Mouse (Mus musculus) ovary, postnatal 36 days (tissue): ENCODE data around the gene Gm8369.
"Not testable (repeated sequence)": the region's sequence is repeated elsewhere in the genome, so short reads cannot be mapped to it uniquely, and the experiment has no call there.

Experiments
- DNase-seq: peaks from one replicate; pipeline ENCODE4 v3.0.0; 2022; ENCODE audit warnings: low spot score, mixed read lengths

Gm8369 gene

DNA sequence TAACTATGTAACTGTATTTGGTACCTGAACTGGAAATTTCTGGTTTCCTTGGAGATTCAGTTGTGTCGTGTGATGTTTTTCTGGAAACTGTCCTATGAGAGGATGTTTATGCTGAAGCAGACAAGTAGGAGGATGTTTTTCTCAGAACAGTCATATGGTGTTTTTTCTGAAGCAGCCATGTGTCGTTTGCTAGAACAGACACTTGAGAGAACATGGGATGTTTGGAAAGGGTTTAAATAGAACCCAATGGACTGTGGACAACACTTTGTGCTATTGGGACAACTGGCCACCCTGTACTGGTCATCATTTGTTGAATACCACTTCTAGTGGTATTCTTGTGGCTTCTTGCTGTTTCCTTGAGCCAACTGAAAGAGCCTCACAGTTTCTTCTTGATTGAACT is at the start of gene Gm8369:
Gene Gm8369, plus strand, starts transcription at position 193 of the 400 bp plus-strand sequence.
- DNase-seq = no peak

DNA sequence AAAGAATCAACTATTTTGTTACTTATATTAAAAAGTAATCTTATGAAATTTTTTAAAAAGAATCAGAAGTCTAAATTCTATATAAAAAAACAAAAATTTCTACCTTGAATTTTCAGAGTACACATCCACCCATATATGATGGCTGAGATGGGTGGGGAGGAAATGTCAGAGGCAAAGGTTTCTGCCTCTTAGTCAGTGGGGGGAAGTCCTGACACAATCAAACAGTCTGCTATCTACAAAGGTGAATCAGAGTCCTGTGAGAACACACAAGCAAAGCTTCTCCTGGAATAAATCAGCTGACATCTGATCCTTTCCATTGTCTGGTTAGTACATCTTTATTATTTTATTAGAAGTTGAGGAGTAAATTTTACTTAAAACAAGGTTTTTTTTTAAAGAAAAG is 42.4 kb upstream of the Gm8369 start, which contains the start of gene Ms4a4b:
Gene Ms4a4b, plus strand, starts transcription at position 216 of the 400 bp plus-strand sequence.
- DNase-seq = no peak

DNA sequence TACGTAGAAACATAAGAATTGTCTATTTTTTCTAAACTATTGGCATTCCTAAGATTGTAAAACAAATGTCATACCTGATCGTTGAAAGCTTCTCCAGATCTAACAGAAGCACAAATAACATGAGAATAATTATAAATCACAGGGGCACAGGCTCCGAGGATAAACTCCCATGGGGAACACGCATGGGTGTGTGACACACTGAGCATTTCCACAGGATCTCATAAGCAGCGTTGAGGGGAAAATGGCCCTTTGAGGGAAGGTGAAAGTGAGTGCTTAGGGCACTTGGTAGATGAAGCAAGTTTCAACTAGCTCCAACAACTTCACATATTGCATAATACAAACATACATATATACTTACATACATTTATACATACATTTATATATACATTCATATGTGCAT is 41.8 kb upstream of the Gm8369 start:
- DNase-seq = no peak

DNA sequence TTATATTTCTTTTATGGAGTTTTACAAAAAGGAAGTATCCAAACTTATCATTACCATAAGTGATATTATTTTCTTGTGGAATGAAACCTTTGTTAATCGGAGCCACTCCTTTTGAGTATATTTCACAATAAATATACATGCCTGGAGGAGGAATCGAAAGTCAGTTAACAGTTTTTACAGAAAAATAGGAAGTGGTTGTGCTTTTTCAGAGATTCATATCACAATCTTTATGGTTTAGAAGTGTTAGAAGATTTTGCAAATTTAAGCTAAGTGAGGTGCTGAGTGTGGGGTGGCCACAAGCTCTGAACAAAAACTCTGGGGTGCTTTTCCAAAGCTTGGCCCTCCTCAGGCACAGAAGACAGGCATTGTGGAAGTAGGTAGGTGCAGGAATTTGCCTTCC is 38.5 kb upstream of the Gm8369 start:
- DNase-seq = no peak

DNA sequence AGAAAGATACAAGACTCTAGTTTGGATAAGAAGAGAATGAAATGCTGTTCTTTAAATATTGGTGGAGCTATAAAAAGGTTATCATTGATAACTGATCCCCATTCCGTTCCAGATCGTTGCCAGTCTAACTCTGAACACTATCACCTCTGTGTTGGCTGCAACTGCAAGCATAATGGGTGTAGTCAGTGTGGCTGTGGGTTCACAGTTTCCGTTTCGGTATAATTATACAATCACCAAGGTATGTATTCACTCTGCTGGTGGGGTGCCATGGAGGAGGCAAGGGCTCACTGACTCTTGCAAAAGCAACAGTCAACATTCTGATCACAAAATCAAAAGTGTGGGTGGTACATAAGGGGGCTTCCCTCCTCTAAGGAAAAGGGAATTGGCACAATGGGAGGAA is 26.7 kb upstream of the Gm8369 start:
- not testable (repeated sequence) for DNase-seq

DNA sequence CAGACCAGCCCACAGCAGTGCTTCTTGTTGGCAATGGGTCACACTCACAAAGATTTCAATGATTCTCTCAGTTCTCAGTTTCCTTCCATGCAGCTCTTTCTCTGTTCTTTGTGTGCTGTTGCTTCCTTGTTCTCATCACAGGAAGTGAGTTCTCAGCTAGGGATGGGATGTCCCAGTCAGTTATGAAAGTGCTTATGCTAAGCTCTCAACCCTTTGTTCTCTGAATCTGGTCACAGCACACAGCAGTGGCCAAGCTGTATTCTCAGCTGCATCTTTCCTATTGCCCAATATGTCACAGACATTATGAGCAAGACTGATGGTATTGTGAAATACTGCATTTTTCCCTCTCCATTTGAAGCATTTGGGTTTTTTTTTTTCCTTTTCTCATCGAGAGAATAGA is 20.9 kb upstream of the Gm8369 start:
- DNase-seq = not testable (repeated sequence)

DNA sequence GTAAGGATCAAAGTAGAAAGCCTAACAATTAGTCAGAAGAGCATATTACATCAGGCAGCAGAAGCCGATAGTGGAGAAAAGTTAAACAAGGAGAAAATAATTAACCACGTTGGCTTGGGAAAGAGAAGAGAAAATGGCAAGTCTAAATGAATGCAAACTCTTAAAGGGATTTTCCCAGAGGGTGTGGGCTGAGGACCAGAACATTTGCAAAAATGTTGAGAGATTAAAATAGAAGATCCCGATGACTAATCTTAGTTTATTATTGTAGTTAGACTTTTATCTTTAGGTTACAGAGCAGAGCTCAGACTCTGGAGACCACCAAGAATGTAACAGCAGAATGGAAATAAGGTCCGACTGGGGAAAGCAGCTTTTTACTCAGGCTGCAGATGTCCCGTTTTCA is 19.3 kb upstream of the Gm8369 start:
- no peak for DNase-seq

DNA sequence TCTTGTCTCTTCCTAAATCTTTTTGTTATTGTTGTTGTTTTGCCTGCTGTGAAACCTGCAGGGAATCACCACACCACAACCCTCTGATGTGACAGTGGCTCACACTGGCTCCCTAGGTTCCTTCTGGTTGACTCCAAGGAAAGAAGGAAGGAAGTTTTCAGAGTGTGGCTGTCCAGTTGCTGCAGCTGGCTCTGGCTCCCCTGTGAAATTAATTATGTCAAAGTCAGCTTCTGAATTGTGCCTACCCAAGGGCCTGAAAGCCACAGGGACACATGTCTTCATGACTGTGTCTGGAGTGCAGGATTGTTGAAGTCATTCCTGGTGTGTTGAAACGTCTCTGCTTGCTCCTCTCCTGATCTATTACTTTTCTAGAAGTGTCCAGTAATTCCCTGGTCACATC is 17.4 kb upstream of the Gm8369 start:
- not testable (repeated sequence) for DNase-seq

DNA sequence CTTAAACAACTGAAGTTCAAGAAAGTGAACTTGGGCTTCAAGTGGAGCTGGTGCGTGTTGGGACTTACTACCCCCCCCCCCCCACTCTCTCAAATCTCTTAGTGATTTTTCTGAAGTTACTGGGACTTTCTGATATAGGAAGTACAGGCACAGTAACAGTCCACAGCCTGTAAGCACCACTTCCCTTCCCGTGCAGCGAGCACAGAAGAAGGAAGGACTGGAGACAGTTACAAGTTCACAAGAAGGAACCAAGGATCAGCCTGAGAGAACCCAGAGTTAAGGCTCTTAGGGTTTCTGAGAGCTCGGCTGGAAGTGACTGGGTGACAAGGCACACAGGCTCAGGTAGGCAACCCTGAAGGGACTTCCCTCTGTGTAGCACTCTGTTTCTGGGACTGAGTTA is 16.5 kb upstream of the Gm8369 start, which contains the start of gene Ms4a6c:
Gene Ms4a6c, plus strand, starts transcription at position 152 of the 400 bp plus-strand sequence.
- DNase-seq = not testable (repeated sequence)

DNA sequence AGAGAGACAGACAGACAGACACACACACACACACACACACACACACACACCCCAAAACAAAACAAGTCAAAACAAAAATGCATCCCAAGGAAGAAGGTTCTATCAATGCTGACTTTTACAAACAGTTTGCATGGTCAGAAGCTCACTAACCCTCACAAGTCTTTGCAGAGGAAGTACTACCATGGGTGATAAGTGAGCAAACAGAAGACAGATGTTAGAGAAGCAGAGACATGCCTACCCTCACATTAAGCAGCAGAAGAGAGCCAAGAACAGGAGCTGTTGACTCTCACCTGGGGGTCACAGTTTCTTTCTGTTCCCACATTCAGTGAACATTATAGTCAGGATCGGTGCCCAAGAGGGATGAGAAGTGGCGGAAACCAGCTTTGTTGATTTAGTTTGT is 6.0 kb upstream of the Gm8369 start:
- no peak for DNase-seq

DNA sequence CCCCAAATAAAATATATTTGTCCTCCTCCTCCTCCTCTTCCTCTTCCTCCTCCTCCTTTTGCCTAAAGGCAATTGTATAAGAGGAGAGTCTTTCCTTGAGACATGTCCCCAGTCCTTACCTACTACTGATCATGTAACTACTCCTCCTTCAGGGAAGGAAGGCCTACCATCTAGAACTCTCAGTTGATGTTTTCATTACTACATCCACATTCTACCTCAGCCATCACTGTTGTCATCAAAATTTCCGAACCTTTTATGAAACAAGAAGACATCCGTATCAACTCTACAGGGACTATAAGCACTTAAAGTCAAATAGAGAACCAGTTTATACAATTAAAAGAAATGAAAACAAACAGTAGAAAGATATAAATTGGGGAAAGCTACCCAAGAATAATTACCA is 3.1 kb upstream of the Gm8369 start:
- DNase-seq = no peak

DNA sequence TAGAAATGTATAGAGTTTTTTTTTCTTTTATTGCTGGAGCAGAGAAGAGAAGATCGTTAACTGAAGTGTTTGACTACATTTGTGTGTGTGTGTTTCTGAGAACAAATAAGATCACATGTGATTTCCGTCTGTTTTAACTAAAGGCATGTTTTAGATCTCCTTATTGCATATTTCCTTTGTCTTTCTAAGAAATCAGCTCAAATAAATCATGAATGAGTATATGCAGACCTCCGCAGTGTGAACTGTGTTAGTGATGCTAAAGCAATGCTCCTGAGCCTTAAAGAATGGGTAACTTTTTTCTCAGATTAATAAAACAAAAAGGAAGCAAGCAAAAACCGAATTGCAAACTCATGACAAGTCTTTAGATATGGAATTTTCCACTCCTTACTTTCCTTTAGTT is 1.8 kb upstream of the Gm8369 start:
- no peak for DNase-seq

DNA sequence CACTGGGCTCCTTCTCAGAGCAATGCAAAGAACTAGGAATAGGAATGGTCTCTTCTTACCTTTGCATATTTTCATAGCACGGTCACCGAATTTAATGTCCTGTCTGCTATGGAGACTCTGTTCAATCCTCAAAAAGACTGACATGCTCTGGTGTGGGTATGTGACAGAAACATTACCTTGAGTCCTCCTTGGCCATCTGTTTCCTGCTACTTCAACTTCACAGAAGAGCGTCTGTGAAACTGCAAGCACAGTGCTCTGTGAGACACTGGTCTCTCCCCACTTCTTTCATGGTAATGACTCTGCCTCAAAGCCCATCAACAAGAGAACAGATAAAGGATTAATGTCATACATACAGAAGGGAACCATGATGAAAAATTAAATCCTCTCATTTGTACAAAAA is 1.4 kb upstream of the Gm8369 start:
- DNase-seq = no peak

DNA sequence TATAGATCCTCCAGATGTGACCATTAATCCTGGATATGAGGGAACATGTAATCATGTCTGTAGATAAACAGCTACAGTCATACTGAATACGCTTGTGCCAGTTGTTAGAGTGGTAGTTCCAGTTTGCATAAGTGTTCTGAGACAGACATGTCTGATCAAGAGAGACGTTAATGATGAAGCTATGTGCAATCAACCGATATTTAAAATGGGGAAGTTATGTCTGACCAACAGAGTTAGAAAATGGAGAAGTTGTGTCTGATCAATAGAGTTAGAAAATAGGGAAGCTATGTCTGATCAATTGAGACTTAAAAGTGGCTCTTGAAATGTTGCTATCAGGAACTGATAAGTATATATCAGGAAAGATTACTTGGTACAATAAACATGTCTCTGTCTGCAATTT is 472 bp upstream of the Gm8369 start:
- no peak for DNase-seq

DNA sequence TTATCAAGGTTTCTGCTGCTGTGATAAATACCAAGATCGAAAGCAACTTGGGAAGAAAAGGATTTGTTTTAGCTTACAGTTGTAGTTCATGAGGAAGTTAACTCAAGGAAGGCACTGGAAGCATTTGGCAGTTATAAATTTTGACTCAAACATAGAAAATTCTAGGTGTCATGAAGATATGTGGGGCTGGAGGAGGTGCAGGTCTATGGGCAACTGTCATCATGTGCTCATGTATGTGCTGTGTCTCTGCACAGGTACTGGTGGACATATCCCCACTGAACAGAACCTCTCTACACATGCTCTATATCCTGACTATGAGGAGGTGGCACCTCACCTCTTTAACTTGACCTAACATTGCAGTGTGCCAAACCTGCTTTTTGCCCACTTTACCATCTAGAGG is 861 bp downstream of the Gm8369 start:
- DNase-seq = no peak

DNA sequence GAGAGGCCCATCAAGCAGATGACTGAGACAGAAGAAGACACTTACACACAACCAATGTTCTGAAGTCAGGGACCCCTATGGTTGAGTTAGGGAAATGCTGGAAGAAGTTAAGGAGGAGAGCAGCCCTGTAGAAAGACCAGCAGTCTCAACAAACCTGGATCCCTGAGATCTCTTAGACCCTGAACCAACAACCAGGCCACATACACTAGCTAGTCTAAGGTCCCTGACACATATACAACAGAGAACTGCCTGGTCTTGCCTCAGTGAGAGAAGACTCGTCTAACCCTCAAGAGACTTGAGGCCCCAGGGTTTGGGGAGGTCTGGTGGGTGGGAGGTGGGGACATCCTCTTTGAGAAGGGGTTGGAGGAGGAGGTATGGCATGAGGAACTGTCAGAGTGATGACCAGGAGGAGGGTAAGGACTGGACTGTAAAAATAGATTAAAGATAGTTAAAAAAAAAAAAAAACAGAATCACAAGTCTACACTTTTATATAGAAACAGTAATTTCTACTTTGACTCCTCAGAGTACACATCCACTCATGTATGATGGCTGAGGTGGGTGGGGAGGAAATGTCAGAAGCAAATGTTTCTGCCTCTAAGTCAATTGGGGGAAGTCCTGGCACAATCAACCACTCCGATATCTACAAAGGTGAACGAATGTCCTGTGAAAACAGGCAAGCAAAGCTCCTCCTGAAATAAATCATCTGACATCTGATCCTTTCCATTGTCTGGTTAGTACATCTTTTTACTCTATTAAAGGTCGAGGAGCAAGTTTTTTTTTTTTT is 5.9 kb downstream of the Gm8369 start:
- no peak for DNase-seq

DNA sequence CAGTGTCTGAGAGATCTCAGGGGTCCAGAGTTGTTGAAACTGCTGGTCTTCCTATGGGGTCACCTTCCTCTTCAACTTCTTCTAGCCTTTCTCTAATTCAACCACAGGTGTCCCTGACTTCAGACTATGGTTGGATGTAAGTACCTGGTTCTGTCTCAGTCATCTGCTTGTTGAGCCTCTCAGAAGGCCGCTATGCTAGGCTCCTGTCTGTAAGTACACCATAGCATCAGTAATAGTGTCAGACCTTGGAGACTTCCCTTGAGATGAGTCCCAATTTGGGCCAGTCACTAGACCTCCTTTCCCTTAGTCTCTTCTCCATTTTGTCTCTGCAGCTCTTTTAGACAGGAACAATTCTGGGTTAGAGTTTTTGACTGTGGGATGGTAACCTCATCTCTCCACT is 6.9 kb downstream of the Gm8369 start:
- DNase-seq = no peak

DNA sequence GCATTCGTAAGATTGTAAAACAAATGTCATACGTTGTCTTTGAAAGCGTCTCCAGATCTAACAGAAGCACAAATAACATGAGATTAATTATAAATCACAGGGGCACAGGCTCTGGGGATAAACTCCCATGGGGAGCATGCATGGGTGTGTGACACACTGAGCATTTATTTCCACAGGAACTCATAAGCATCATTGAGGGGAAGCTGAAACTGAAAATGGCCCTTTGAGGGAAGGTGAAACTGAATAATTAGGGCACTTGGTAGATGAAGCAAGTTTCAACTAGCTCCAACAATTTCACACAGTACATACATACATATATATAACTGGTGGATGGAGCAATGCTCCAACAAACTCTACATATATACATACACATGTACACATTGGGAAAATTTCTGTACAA is 8.8 kb downstream of the Gm8369 start:
- DNase-seq = no peak

DNA sequence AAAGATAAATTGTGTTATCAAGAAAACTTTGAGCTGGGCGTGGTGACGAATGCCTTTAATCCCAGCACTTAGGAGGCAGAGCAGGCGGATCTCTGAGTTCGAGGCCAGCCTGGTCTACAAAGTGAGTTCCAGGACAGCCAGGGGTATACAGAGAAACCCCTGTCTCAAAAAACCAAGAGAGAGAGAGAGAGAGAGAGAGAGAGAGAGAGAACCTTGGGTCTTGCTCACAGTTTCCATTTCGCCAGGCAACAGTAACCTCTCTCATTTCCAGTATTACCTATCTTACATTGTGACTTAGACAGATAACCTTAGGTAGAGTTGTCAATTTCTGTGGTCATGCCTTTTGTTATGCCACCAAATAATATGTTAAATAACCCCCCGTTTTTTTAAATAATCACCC is 10.6 kb downstream of the Gm8369 start:
- no peak for DNase-seq

DNA sequence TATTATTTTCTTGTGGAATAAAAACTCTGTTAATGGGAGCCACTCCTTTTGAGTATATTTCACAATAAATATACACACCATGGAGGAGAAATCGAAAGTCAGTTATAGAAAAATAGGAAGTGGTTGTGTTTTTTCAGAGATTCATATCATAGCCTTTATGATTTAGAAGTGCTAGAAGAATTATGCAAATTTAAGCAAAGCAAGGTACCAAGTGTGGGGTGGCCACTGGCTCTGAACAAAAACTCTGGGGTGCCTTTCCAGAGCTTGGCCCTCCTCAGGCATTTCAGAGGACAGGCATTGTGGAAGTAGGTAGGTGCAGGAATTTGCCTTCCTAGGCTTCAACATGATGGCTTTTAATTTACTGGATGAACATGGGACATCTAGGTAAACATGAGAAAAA is 11.6 kb downstream of the Gm8369 start:
- not testable (repeated sequence) for DNase-seq

DNA sequence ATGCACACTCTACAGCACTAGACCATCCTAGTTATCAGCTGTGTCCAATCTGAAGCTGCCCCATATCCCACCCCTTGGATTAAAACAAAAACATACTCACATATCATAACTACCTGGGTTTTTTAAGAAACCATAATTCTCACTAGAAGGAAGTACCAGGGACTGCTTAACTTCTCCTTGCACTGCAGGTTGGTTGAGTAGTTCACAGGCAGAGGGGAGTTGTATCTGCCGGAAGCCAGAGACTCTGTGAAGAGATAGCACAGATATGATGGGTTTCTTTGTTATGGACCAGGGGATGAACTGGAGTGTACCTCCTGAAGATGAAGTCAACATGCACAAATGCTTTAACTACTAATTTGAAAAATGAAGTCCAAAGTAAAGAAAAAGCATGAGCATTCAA is 15.1 kb downstream of the Gm8369 start:
- no peak for DNase-seq

DNA sequence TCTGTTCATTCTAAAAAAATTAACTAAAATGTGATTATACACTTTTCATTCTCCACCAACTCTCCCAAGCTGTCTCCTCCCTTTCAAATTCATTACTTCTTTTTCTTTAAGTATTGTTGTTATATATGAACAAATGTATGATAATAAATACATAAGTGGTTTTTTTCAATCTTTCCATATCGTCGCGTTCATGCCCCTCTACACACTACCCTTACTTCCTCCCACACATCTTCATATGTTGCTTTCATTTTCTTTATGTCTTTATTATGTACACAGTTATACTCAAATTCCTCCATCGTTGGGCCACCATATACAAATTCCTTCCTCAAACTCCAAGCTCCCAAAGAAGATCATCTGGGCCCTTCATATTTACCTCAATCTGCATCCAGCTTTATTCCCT is 15.6 kb downstream of the Gm8369 start:
- no peak for DNase-seq

DNA sequence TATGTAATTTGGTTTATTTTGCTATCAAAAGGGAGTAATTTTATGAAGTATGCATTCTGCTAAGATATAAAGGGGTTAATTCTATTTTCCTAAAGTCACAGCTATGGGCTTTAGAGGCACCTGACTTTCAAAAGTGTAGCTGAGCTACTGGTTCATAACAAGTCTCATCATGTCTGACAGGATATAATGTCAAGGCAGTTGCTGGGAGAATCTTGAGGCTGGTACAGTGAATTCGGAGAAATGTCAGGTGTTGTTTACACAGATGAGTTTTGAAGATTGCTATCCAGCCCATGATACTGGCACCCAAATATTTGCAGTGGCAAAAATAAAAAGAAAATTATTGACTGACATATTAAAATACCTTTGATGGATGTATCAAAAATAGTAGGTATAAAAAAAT is 19.1 kb downstream of the Gm8369 start:
- DNase-seq = no peak

DNA sequence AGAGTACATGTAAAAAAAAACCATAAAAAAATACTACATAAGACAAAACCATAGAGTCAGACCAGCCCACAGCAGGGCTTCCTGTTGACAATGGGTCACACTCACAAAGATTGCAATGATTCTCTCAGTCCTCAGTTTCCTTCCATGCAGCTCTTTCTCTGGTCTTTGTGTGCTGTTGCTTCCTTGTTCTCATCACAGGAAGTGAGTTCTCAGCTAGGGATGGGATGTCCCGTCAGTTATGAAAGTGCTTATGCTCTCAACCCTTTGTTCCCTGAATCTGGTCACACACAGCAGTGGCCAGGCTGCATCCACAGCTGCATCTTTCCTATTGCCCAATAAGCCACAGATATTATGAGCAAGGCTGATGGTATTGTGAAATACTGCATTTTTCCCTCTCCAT is 27.7 kb downstream of the Gm8369 start:
- DNase-seq = no peak
